Mouse (Mus musculus): ENCODE measurements at regions not wholly inside any gene's neighbourhood (a gene's known extent, or its start where the extent isn't known, plus 50 kb on each side); places are given as distances from the start of the nearest gene placed in this dataset.

GRCm38 (mm10) chr14:72877132-72877531, 167.3 kb upstream of the Fndc3a start:
- no peaks in the 10 kb centered on the region for H3K9me3 ChIP-seq
- no peak overlapping the region for H3K4me2 ChIP-seq
- H3K36me3 ChIP-seq: no peaks in the 10 kb centered on the region
- H3K4me1 ChIP-seq (replicated peaks): no peaks in the 10 kb centered on the region
- no peak overlapping the region for H3K4me3 ChIP-seq
- no peak overlapping the region for H3K9ac ChIP-seq
- H3K27me3 ChIP-seq: no peaks in the 10 kb centered on the region
- no peak for ATAC-seq (ENCODE audit: low FRiP score)
- no peak overlapping the region for H3K27ac ChIP-seq

DNA sequence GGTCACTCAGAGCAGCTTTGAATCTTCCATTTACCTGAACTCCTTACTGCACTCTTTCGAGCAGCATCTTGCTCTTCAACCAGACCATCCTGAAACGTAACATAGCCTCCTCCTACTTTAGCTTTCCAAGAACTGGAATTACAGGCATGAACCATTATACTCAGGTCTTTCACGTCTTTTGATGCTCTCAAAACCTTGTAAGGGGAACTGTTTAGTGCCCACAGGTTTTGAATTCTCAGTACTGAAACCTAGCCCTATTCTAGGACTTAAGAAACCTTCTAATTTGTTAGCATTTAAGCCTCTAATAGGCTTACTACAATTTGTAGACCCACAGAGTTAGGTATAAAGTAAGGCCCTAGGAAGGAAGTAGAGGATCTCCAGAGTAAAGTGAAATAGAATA, 163.7 kb upstream of the Fndc3a start:
- WGBS: 84% methylated on average over 3 of the region's 3 CpGs
- no peak for ATAC-seq (ENCODE audit: low FRiP score)
- H3K9me3 ChIP-seq: no peaks in the 10 kb centered on the region

GRCm38 (mm10) chr14:72869188-72869749, 159.5 kb upstream of the Fndc3a start:
- H3K9ac ChIP-seq: peak overlapping the region; percentile 40; the same call in 1 of the 2 replicates
- H3K27ac ChIP-seq: peak overlapping the region; percentile 82
- peak overlapping the region; percentile 44 for H3K4me2 ChIP-seq
- peak; percentile 88 for ATAC-seq (ENCODE audit: low FRiP score)
- H3K4me1 ChIP-seq (replicated peaks): peaks cover 11% of the 10 kb centered on the region
- H3K9me3 ChIP-seq: no peaks in the 10 kb centered on the region
- no peaks in the 10 kb centered on the region for H3K36me3 ChIP-seq
- WGBS: 33% methylated on average over 20 of the region's 20 CpGs
- no peaks in the 10 kb centered on the region for H3K27me3 ChIP-seq
- H3K4me3 ChIP-seq: peak overlapping the region; percentile 15

More for the DNA sequence above, 163.7 kb upstream of the Fndc3a start:
- no peaks in the 10 kb centered on the region for H3K36me3 ChIP-seq
- no peak overlapping the region for H3K4me2 ChIP-seq
- H3K27me3 ChIP-seq: no peaks in the 10 kb centered on the region
- H3K9ac ChIP-seq: no peak overlapping the region
- peaks cover 11% of the 10 kb centered on the region for H3K4me1 ChIP-seq (replicated peaks)
- no peak overlapping the region for H3K4me3 ChIP-seq
- H3K27ac ChIP-seq: no peak overlapping the region

DNA sequence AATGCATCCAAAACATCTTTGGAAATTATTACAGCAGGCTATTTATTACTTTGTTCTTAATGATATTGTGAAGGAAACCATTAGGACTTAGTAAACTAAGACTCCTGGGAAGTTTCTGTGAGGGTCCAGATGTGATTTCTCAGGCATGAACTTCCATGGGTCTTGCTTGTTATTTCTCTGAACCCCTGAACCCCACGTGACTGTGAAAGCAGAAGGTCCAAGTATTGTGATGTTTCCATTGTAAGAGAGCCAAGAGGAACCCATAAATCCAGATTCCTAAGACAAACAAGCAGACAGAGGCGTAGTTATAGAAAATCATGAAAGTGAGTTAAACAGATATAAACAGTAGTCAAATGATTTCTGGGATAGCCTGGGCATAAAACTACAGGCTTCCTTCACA, 157.1 kb upstream of the Fndc3a start:
- WGBS: 84% methylated on average over 2 of the region's 2 CpGs
- Histone ChIP-seq H3K27ac (no peak overlapping the region), H3K4me1 (replicated peaks) (peaks cover 11% of the 10 kb centered on the region), H3K4me2 (no peak overlapping the region), H3K36me3 (no peaks in the 10 kb centered on the region), H3K27me3 (no peaks in the 10 kb centered on the region), H3K9me3 (no peaks in the 10 kb centered on the region), H3K4me3 (no peak overlapping the region), H3K9ac (no peak overlapping the region)
- no peak for ATAC-seq (ENCODE audit: low FRiP score)

- Histone ChIP-seq H3K27ac (no peak overlapping the region), H3K36me3 (no peaks in the 10 kb centered on the region), H3K4me3 (no peak overlapping the region), H3K27me3 (no peaks in the 10 kb centered on the region), H3K4me2 (no peak overlapping the region), H3K9ac (no peak overlapping the region), H3K4me1 (replicated peaks) (peaks cover 11% of the 10 kb centered on the region), H3K9me3 (no peaks in the 10 kb centered on the region)
- no peak for ATAC-seq (ENCODE audit: low FRiP score)
Measured at GRCm38 (mm10) chr14:72865531-72865930, 155.7 kb upstream of the Fndc3a start.

GRCm38 (mm10) chr14:72864792-72865191, 155.0 kb upstream of the Fndc3a start:
- H3K36me3 ChIP-seq: no peaks in the 10 kb centered on the region
- H3K27me3 ChIP-seq: no peaks in the 10 kb centered on the region
- no peak overlapping the region for H3K27ac ChIP-seq
- no peak for ATAC-seq (ENCODE audit: low FRiP score)
- peaks cover 9% of the 10 kb centered on the region for H3K4me1 ChIP-seq (replicated peaks)
- no peak overlapping the region for H3K9ac ChIP-seq
- H3K4me2 ChIP-seq: no peak overlapping the region
- 86% methylated on average over 4 of the region's 4 CpGs for WGBS
- no peaks in the 10 kb centered on the region for H3K9me3 ChIP-seq
- no peak overlapping the region for H3K4me3 ChIP-seq

DNA sequence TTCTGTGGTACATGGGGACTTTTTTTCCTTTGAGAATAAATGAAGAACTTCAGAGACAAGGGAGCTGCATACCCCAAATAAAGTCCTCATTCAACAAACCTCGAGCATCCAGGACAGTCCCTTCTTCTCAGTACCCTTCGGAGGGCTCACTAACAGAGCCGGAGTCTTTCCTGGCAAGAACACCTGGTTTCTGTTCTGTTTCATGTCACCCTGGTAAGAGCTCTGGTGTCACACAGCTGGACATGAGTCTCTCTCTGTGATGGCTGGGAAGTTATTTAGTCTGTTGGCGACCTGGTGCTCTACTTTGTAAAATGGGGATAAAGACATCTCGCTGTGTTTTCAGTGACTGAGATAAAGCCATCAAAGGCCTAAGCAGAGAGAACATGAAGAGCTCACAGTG, 154.3 kb upstream of the Fndc3a start:
- H3K9me3 ChIP-seq: no peaks in the 10 kb centered on the region
- WGBS: 75% methylated on average over 5 of the region's 5 CpGs
- H3K4me1 ChIP-seq (replicated peaks): peaks cover 3% of the 10 kb centered on the region
- no peaks in the 10 kb centered on the region for H3K27me3 ChIP-seq
- no peak overlapping the region for H3K27ac ChIP-seq
- ATAC-seq (ENCODE audit: low FRiP score): no peak
- H3K36me3 ChIP-seq: no peaks in the 10 kb centered on the region
- H3K4me2 ChIP-seq: no peak overlapping the region
- no peak overlapping the region for H3K4me3 ChIP-seq
- H3K9ac ChIP-seq: no peak overlapping the region

- peaks cover 3% of the 10 kb centered on the region; the same call in 1 of the 2 replicates for H3K9me3 ChIP-seq
- H3K4me2 ChIP-seq: no peak overlapping the region
- no peaks in the 10 kb centered on the region for H3K36me3 ChIP-seq
- no peaks in the 10 kb centered on the region for H3K4me1 ChIP-seq (replicated peaks)
- H3K27ac ChIP-seq: no peak overlapping the region
- 77% methylated on average over 7 of the region's 7 CpGs for whole genome bisulfite sequencing
- H3K27me3 ChIP-seq: no peaks in the 10 kb centered on the region
- no peak for ATAC-seq (ENCODE audit: low FRiP score)
- H3K4me3 ChIP-seq: no peak overlapping the region
- H3K9ac ChIP-seq: no peak overlapping the region
Measured at GRCm38 (mm10) chr14:72862806-72863526, 153.2 kb upstream of the Fndc3a start.

- 79% methylated on average over 1 of the region's 1 CpGs for WGBS
- no peak overlapping the region for H3K27ac ChIP-seq
- H3K9me3 ChIP-seq: peaks cover 5% of the 10 kb centered on the region; the same call in 1 of the 2 replicates
- no peaks in the 10 kb centered on the region for H3K36me3 ChIP-seq
- H3K9ac ChIP-seq: no peak overlapping the region
- no peak overlapping the region for H3K4me2 ChIP-seq
- no peaks in the 10 kb centered on the region for H3K4me1 ChIP-seq (replicated peaks)
- H3K4me3 ChIP-seq: no peak overlapping the region
- no peaks in the 10 kb centered on the region for H3K27me3 ChIP-seq
- no peak for ATAC-seq (ENCODE audit: low FRiP score)
Measured at GRCm38 (mm10) chr14:72854226-72854625, 144.4 kb upstream of the Fndc3a start.

GRCm38 (mm10) chr14:72853104-72853503, 143.3 kb upstream of the Fndc3a start:
- H3K4me1 ChIP-seq (replicated peaks): no peaks in the 10 kb centered on the region
- no peak for ATAC-seq (ENCODE audit: low FRiP score)
- H3K27me3 ChIP-seq: no peaks in the 10 kb centered on the region
- no peaks in the 10 kb centered on the region for H3K36me3 ChIP-seq
- H3K27ac ChIP-seq: no peak overlapping the region
- H3K9ac ChIP-seq: no peak overlapping the region
- H3K4me3 ChIP-seq: no peak overlapping the region
- H3K9me3 ChIP-seq: peaks cover 3% of the 10 kb centered on the region; the same call in 1 of the 2 replicates
- no peak overlapping the region for H3K4me2 ChIP-seq
- 91% methylated on average over 3 of the region's 3 CpGs for WGBS

- Histone ChIP-seq H3K4me1 (replicated peaks) (peaks cover 6% of the 10 kb centered on the region), H3K36me3 (no peaks in the 10 kb centered on the region), H3K4me2 (no peak overlapping the region), H3K27me3 (no peaks in the 10 kb centered on the region), H3K9ac (no peak overlapping the region), H3K27ac (no peak overlapping the region), H3K9me3 (no peaks in the 10 kb centered on the region), H3K4me3 (no peak overlapping the region)
- 80% methylated on average over 3 of the region's 3 CpGs for WGBS
- no peak for ATAC-seq (ENCODE audit: low FRiP score)
Measured at GRCm38 (mm10) chr14:72850884-72851283, 141.1 kb upstream of the Fndc3a start.

DNA sequence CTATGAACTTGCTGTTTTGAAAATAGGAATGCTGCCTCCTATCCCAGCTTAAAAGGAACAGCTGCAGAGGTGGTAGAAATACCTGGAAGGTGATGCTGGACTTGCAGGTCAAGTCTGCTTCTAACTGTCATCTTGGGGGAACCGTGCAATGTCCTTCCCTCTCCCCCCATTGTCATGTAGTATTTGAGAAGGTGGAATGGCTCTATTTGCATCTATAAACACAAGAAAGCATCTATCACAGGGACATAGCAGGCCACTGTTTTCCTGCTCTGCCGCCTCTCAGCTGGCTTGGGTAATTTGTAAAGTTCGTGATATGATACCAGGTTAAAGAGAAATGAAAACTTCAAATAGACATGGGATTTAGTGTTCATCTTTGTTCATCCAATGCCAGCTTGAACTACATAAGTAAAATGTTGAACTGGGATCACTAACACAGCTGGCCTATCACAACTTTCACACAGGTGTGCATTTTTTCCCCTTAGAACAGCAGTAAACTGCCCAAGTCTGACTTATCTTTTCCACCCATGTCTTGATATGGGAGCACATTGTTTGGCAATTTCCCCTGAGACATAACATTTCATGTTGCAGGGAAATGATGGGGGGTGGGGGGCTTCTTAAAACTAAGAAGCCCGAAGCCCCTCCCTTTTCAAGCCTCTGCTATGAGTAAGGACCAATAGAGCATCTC, 138.6 kb upstream of the Fndc3a start:
- Histone ChIP-seq H3K36me3 (no peaks in the 10 kb centered on the region), H3K4me3 (no peak overlapping the region), H3K4me1 (replicated peaks) (peaks cover 18% of the 10 kb centered on the region), H3K4me2 (no peak overlapping the region), H3K27ac (no peak overlapping the region), H3K27me3 (no peaks in the 10 kb centered on the region), H3K9me3 (no peaks in the 10 kb centered on the region), H3K9ac (no peak overlapping the region)
- 92% methylated on average over 4 of the region's 4 CpGs for WGBS
- ATAC-seq (ENCODE audit: low FRiP score): no peak

DNA sequence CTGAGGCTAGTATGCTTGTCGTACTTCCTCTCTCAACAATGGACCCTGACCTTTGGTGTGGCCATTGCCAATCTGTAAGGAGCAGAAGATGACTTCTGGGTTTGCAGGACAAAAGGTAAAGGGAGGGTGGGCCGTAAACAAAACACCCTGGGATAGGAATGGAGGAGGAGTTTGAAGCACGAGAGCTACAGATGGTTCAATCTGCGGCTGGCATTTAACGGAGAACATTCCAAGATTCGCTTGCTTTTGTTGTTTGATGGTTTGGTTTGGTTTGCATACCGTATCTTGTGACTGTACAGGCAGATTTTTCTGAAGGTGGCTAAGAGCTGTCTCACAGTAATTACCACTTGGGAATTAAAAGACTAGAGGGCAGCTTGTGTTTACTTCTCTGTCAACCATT, 137.7 kb upstream of the Fndc3a start:
- Histone ChIP-seq H3K4me1 (replicated peaks) (peaks cover 18% of the 10 kb centered on the region), H3K27ac (no peak overlapping the region), H3K4me3 (no peak overlapping the region), H3K9ac (no peak overlapping the region), H3K9me3 (no peaks in the 10 kb centered on the region), H3K36me3 (no peaks in the 10 kb centered on the region), H3K4me2 (no peak overlapping the region), H3K27me3 (no peaks in the 10 kb centered on the region)
- WGBS: 71% methylated on average over 7 of the region's 7 CpGs
- no peak for ATAC-seq (ENCODE audit: low FRiP score)
